Mouse (Mus musculus) forebrain, postnatal 0 days (tissue): ENCODE data around the gene Lsamp. TPM values are rescaled to one million over a fixed set of nuclear protein-coding genes. Genes with fewer than 3 reads are reported as not detected.

Experiments used
- ATAC-seq: fragments of 200-750 bp; cut with Nextera tagmentation; 2 replicates; pipeline ENCODE4 v1.8.0; 2017; ENCODE audit warnings: mild to moderate bottlenecking, moderate library complexity
- DNase-seq: peaks from one replicate; pipeline ENCODE4 v3.0.0-alpha.2; 2015
- H3K27ac ChIP-seq: fragments of 300-500 bp; sonication (generic); 2 replicates; pipeline ENCODE4 v1.5.1; 2014; ENCODE audit warnings: low read depth, mild to moderate bottlenecking, antibody characterized with exemption, low read length, moderate library complexity, mixed read lengths
- H3K27me3 ChIP-seq: fragments of 300-500 bp; sonication (generic); 2 replicates; pipeline ENCODE4 v1.6.1; 2014; ENCODE audit warnings: mild to moderate bottlenecking, low read length, mixed read lengths; ENCODE audit not compliant: insufficient read depth
- H3K36me3 ChIP-seq: fragments of 300-500 bp; sonication (generic); 2 replicates; pipeline ENCODE4 v1.6.1; 2014; ENCODE audit warnings: mild to moderate bottlenecking, moderate library complexity; ENCODE audit not compliant: insufficient read depth
- H3K4me1 ChIP-seq: fragments of 300-500 bp; sonication (generic); 2 replicates; pipeline ENCODE4 v1.6.1; 2014; ENCODE audit warnings: antibody characterized with exemption; ENCODE audit not compliant: insufficient read depth
- H3K4me2 ChIP-seq: fragments of 300-500 bp; sonication (generic); 2 replicates; pipeline ENCODE4 v1.6.1; 2014; ENCODE audit warnings: low read depth, mild to moderate bottlenecking, moderate library complexity
- H3K4me3 ChIP-seq: fragments of 300-500 bp; sonication (generic); 2 replicates; pipeline ENCODE4 v1.5.1; 2014; ENCODE audit warnings: low read depth, low read length, mixed read lengths
- H3K9ac ChIP-seq: fragments of 300-500 bp; sonication (generic); 2 replicates; pipeline ENCODE4 v1.6.1; 2014; ENCODE audit warnings: mild to moderate bottlenecking
- H3K9me3 ChIP-seq: fragments of 300-500 bp; sonication (generic); 2 replicates; pipeline ENCODE4 v1.6.1; 2016; ENCODE audit warnings: low read length
- CTCF ChIP-seq: sonication (generic); IDR thresholded peaks from 2 replicates; pipeline ENCODE4 v1.5.1; 2016; ENCODE audit warnings: antibody characterized with exemption, control low read depth, low read depth
- WGBS: fragments of 180-500 bp; shearing (Covaris S2); extraction: QIAGEN DNeasy Blood & Tissue Kit; methylation state at CpG from one replicate; pipeline ENCODE4 v1.1.7; 2014; 5-methylcytosine and 5-hydroxymethylcytosine counted together
- polyA plus RNA-seq: library from polyadenylated mRNA; unstranded; fragments of >200 nt; fragmentation: Nextera tagmentation; extraction: Ambion mirVana; gene quantifications from 2 replicates; pipeline ENCODE4 v1.2.1, GENCODE M21; 2015
- total RNA-seq: library from RNA; depleted of rRNA; stranded (reverse); fragments of >200 nt; gene quantifications from 2 replicates; pipeline ENCODE4 v1.2.3, GENCODE M21; 2014

Gene Lsamp
- total and polyA plus RNA-seq, 2 experiments from 2014 or later, result 74.0 to 157 TPM

DNA sequence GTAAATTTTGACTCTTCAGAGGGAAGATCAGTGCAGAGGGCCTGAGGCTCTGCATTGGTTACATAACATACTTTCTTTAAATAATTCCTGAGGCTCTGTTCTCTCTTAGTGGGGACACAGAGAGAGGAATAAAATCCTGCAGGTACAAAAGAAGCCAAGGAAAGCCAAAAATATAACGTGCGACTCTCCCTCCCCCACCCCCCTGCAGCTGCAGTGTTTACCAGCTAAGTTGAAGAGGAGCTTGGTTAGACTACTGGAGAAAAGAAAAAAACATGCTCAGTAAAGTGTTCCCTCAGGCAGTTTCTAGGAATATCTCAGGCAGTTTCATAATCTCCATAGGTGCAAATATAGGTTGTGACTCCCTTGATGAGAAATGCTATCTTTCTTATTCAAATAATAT lies 1951.5 kb downstream of the Lsamp start:
- no peak for TF ChIP-seq CTCF
- ATAC-seq, result no peak
- Histone ChIP-seq H3K9me3 (no peaks in the 10 kb centered on the region), H3K27me3 (no peaks in the 10 kb centered on the region), H3K4me2 (no peak overlapping the region), H3K4me1 (no peaks in the 10 kb centered on the region), H3K9ac (no peak overlapping the region), H3K36me3 (no peaks in the 10 kb centered on the region), H3K27ac (no peak overlapping the region), H3K4me3 (no peak overlapping the region)
- 62% methylated on average over 2 of the region's 2 CpGs for WGBS
- DNase-seq, result no peak

DNA sequence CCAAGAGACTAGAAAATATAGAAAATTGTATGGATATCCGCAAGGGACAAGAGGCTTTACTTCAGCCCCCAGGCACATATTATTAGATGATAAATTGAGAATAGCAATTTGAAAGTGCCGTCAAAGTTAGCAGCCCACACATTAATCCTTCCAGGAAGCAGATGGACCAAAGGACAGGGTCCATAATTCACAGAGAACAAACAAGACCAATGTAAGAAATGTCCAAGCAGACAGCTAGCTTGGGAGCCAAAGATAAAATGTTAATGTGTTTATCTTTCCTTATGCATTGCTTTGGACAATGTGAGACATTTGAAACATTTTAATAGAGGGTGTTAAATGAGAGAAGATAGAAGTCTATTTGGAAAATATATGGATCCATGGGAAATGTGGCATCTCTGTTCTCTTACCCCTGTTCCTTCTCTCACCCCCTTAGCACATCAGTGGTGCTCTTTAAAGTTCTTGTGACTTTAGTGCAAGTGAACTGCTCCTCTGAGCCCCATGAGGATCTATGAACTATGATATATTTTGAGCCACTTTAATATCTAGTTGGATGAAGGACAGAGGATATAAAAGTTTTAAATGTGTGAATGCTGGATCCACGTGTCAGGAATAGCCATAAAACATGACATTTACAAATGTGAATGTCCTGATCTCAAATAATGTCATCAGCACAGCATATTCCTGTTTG lies 1952.9 kb downstream of the Lsamp start:
- ATAC-seq (no peak), DNase-seq (no peak)
- Histone ChIP-seq H3K27me3 (no peaks in the 10 kb centered on the region), H3K27ac (no peak overlapping the region), H3K36me3 (no peaks in the 10 kb centered on the region), H3K9ac (no peak overlapping the region), H3K4me1 (no peaks in the 10 kb centered on the region), H3K9me3 (no peaks in the 10 kb centered on the region), H3K4me3 (no peak overlapping the region), H3K4me2 (no peak overlapping the region)
- no peak for TF ChIP-seq CTCF
- WGBS, result 91% methylated on average over 3 of the region's 3 CpGs

GRCm38 (mm10) chr16:41937596-41937990 lies 1953.4 kb downstream of the Lsamp start:
- no peaks in the 10 kb centered on the region for H3K9me3 ChIP-seq
- H3K4me1 ChIP-seq, result no peaks in the 10 kb centered on the region
- 82% methylated on average over 1 of the region's 1 CpGs for WGBS
- H3K9ac ChIP-seq, result no peak overlapping the region
- no peak overlapping the region for H3K4me2 ChIP-seq
- no peak overlapping the region for H3K4me3 ChIP-seq
- TF ChIP-seq CTCF, result no peak
- no peaks in the 10 kb centered on the region for H3K27me3 ChIP-seq
- DNase-seq (no peak), ATAC-seq (no peak)
- no peaks in the 10 kb centered on the region for H3K36me3 ChIP-seq
- H3K27ac ChIP-seq, result no peak overlapping the region

DNA sequence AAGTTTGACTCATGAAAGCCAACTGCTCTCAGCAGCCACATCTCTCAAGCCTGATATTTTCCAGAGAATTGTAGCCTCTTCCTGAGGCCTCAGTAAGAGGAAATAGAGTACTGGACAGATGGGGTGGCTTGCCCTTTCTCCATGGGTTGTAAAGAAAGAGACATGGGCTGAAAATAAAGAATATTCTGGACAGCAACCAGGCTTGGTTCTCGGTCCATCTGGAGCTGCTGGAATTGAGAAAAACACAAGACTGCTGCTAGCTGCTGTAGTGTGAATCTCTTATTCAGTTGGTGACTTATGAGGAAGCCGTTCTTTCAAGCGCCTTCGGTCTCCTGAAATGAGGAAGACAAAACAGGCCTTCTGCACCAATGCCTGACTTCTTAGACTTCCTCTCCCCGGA lies 1954.1 kb downstream of the Lsamp start:
- WGBS, result 82% methylated on average over 5 of the region's 5 CpGs
- no peaks in the 10 kb centered on the region for H3K4me1 ChIP-seq

DNA sequence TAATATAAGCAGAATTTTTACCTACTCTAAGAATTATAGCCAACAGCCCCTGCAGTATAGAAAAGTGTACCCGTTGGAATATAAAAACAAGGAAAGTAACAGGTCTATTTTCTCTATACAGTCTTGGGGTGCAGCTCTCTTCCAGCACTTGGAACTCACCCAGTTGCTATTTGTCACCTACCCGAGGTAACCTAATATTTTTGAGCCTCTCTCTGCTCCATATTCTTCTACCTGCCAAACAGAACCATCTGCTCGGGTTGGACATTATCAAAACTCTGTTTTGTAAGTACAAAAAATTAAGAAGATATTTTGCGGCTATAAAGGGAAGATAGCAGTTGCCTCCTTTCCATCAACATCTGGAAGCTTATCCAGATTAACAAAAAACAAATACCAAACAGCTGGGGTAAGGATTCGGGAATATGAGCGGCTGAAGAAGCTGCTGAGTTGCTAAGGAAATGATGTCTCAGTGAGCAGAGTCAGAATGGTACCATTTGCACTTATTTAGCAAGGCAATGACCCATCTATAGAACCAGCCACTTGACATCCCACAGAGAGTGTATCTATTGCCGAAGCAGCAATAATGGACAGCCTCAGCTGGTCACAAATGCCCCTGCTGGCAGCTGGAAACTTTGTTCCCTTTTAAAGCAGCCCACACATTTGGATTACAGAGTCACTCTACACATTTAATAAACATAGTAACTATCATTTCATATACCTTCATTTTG lies 1957.6 kb downstream of the Lsamp start:
- H3K27ac ChIP-seq, result no peak overlapping the region
- ATAC-seq (no peak), DNase-seq (no peak)
- no peak for TF ChIP-seq CTCF
- H3K9ac ChIP-seq, result no peak overlapping the region
- H3K4me1 ChIP-seq, result no peaks in the 10 kb centered on the region
- no peaks in the 10 kb centered on the region for H3K36me3 ChIP-seq
- no peak overlapping the region for H3K4me2 ChIP-seq
- no peak overlapping the region for H3K4me3 ChIP-seq
- H3K27me3 ChIP-seq, result no peaks in the 10 kb centered on the region
- WGBS, result 81% methylated on average over 7 of the region's 7 CpGs
- H3K9me3 ChIP-seq, result no peaks in the 10 kb centered on the region

More for the DNA sequence above, 1954.1 kb downstream of the Lsamp start:
- peak; percentile 23; the same call in 1 of the 2 replicates for ATAC-seq
- Histone ChIP-seq H3K36me3 (no peaks in the 10 kb centered on the region), H3K9ac (no peak overlapping the region), H3K9me3 (no peaks in the 10 kb centered on the region), H3K27me3 (no peaks in the 10 kb centered on the region), H3K4me3 (no peak overlapping the region), H3K27ac (no peak overlapping the region), H3K4me2 (no peak overlapping the region)
- peak; percentile 20 for DNase-seq
- TF ChIP-seq CTCF, result no peak

GRCm38 (mm10) chr16:41957811-41958210 lies 1973.7 kb downstream of the Lsamp start:
- Histone ChIP-seq H3K4me3 (no peak overlapping the region), H3K36me3 (peaks cover 5% of the 10 kb centered on the region; the same call in 1 of the 2 replicates), H3K27ac (no peak overlapping the region), H3K9me3 (no peaks in the 10 kb centered on the region), H3K4me2 (no peak overlapping the region), H3K4me1 (no peaks in the 10 kb centered on the region), H3K9ac (no peak overlapping the region), H3K27me3 (no peaks in the 10 kb centered on the region)
- no peak for ATAC-seq
- WGBS, result 95% methylated on average over 3 of the region's 3 CpGs
- no peak for TF ChIP-seq CTCF
- DNase-seq, result no peak

DNA sequence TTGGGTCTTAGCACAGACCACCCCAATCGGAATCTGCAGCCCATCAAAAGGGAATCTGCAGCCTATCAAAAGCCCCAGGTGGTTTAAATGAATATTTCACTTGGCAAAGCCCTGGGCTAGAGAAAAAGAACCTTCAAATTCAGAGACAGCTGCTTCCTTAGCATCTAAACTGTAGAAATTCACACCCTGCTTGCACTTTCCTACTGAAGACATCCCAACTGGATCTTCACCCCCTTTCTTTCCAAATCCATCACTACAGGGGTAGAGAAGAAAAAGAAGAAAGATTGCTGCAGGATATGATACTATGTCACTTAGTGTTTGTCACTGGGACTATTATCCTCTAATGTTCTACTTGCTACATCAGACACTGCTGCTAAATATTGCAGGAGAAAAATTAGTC lies 1981.5 kb downstream of the Lsamp start:
- WGBS, result 63% methylated on average over 1 of the region's 1 CpGs
- no peak for TF ChIP-seq CTCF
- no peak overlapping the region for H3K4me3 ChIP-seq
- DNase-seq, result no peak
- ATAC-seq, result no peak
- no peaks in the 10 kb centered on the region for H3K4me1 ChIP-seq
- H3K27me3 ChIP-seq, result no peaks in the 10 kb centered on the region
- H3K27ac ChIP-seq, result no peak overlapping the region
- no peaks in the 10 kb centered on the region for H3K36me3 ChIP-seq
- H3K9me3 ChIP-seq, result no peaks in the 10 kb centered on the region
- no peak overlapping the region for H3K4me2 ChIP-seq
- no peak overlapping the region for H3K9ac ChIP-seq
